Mouse (Mus musculus) brain, embryonic 14.5 days (tissue): Measurements from ENCODE around the gene Ptprj.
"Not testable (repeated sequence)": the region's sequence is repeated elsewhere in the genome, so short reads cannot be mapped to it uniquely, and the experiment has no call there.

Source experiments
- CTCF ChIP-seq: fragments of 200-500 bp; IDR thresholded peaks from 2 replicates; pipeline ENCODE4 v1.5.1; 2012; ENCODE audit warnings: inconsistent platforms, mild to moderate bottlenecking, moderate library complexity, borderline replicate concordance; ENCODE audit not compliant: insufficient read depth, insufficient read length; ENCODE audit errors: extremely low read depth
- POLR2A ChIP-seq: fragments of 200-500 bp; IDR thresholded peaks from 2 replicates; pipeline ENCODE4 v1.6.1; 2012; ENCODE audit warnings: mild to moderate bottlenecking, inconsistent platforms, borderline replicate concordance; ENCODE audit not compliant: poor library complexity, insufficient read depth, insufficient read length, severe bottlenecking; ENCODE audit errors: extremely low read depth

DNA sequence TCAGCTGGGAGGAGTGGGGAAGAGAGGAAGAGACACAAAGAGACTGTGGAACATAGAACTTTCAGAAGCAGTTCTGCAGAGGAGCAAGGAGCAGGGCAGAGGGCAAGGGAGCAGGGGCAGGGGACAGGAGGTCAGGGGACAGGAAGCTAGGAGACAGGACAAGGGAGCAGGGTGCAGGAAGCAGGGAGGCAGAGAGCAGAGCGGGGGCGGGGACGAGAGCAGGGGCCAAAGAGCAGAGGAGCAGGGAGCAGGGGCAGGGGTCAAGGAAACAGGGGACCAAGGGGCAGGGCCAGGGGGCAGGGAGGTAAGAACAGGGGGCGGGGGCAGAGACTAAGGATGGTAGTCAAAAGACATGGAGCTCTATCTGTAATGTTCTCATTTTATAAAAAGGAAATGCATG is 138.6 kb downstream of the Ptprj start:
- not testable (repeated sequence) for TF ChIP-seq POLR2A, CTCF
